Mouse (Mus musculus) olfactory bulb, adult 2 months (tissue): ENCODE measurements around the gene Tnip2.

ENCODE experiments used
- CTCF ChIP-seq: fragments of 200-500 bp; IDR thresholded peaks from 2 replicates; pipeline ENCODE4 v1.5.1; 2012; ENCODE audit warnings: low read depth, mild to moderate bottlenecking, low read length, moderate library complexity; ENCODE audit not compliant: insufficient read depth
- POLR2A ChIP-seq: fragments of 200-500 bp; IDR thresholded peaks from 2 replicates; pipeline ENCODE4 v1.6.1; 2012; ENCODE audit warnings: mild to moderate bottlenecking, low read depth, low read length, moderate library complexity; ENCODE audit not compliant: insufficient read depth

DNA sequence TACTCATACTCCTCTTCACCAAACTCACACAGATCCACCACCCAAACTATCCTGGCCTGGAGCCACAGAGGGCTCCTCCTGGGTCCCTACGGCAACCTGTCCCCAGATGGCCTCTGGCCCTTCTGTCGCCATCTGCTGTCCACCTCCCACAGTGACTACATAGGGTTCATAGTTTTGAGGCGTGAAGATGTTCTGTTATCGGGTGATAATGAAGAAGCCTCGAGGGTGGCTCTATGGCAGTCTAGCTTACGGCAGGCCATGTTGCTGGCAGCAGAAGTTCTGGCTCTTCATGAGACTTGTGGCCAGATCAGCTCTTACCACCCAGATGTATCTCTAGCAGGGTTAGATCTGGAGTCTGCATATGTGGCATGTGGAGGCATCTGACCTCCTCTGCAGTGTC lies 11.0 kb downstream of the Tnip2 start:
- TF ChIP-seq CTCF, result no peak
- TF ChIP-seq POLR2A, result no peak
